Mouse (Mus musculus): ENCODE data around the gene 1700029P11Rik. TPM values are rescaled to one million over a fixed set of nuclear protein-coding genes. Genes with fewer than 3 reads are reported as not detected.

The 1700029P11Rik gene
- polyA plus RNA-seq (2012; rRNA removed) = not detected in 2 replicates

DNA sequence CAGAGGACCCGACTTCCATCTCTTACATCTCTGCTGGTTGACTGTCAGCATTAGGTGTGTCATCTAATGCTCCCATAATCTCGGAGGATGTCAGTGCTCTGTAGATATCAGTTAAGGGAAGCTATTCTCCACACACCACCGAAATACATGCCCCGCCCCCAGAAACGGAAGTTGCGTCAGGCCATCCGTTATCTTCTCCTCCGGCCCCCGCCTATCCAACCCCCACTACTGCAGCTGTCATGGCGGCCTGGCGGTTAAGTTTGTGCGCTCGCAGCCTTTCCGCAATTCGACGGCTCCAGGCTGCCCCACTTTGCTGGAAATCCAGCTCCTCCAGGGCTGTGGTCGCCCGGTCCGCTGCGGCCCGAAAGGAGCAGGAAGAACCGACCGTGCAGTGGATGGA lies at the start of gene 1700029P11Rik:
Gene 1700029P11Rik (plus strand): TSS at position 220 of the 400 bp plus-strand sequence.

GRCm38 (mm10) chr15:81936679-81937078 lies 43.7 kb upstream of the 1700029P11Rik start, which contains the start of gene Csdc2:
Csdc2 (plus strand) TSS chr15:81936759.

DNA sequence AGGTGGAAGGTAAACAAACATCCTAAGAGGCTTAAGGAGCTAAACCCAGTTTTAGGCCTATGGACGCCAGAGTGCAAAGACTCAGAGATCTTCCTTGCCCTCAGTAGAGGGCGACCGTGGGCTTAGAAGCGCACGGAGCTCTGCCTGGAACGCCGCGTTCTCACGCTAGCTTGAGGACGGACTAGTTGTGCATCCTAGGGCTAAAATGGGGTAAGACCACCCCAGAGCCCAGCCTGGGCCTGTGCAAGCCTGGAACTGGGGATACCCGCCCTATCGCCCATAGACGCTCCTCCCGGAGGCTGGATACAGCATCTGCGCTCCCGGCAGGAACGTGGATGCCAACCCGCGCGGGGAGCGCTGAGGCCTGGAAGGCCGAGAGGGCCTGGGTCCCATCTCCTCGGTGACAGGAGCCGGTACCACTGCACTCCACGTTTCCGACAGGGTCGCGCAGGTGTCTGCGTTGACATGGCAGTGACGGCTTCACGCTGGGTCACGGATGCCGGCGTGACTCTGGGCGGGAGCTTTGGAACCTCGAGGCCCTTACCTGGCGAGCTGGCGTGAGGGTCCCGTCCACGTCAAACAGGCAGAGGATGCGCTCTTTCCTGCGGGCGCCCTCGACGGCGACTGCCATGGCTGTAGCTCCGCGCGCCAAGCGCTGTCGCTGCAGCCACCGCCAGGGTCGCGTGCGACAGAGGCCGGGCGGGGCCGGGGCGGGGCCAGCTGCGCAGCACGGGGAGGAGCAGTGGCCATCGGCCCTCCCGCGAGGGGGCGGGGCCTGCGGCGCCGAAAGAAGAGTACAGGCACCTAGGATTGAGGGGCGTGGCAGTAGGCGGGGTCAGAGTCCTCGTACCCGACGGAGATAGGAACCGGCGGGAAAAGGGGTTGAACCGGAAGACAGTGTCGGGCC lies 19.9 kb upstream of the 1700029P11Rik start, which contains the start of gene Pmm1:
Gene Pmm1 (minus strand): TSS at position 760 of the 907 bp plus-strand sequence.

DNA sequence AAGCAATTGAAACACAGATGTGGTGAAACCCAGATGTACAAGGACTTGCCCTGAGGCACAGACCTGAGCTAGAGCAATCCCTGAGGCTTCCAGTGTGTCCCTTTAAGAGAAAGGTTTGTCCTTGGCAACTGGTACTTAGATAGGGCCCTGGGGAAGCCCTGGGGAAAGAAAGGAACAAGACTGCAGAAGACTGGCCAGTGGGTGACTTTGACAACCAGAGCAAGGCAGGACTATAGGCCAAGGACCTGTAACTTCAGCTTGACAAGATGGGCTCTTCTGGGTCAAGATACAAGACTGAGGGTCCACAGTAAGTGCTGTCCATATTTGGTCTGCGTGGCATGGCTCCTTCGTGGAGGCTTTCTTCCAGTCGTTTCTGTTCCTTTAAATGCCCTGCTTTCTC lies 7.3 kb downstream of the 1700029P11Rik start, which contains the start of gene Xrcc6:
Gene Xrcc6 (plus strand): TSS at position 190 of the 400 bp plus-strand sequence.

Other genes with a start within 250 kb of the 1700029P11Rik start
- 5.5 and 6.2 TPM in 2 replicates for gene Zc3h7b, start 235.5 kb upstream of the 1700029P11Rik start, polyA plus RNA-seq (2012; rRNA removed)
- 52.0 and 53.9 TPM in 2 replicates for gene Rangap1, start 235.0 kb upstream of the 1700029P11Rik start, polyA plus RNA-seq (2012; rRNA removed)
- gene Tef, start 178.1 kb upstream of the 1700029P11Rik start, polyA plus RNA-seq (2012; rRNA removed) = 5.4 and 5.6 TPM in 2 replicates
- 4.9 and 5.1 TPM in 2 replicates for gene Tob2, start 121.7 kb upstream of the 1700029P11Rik start, polyA plus RNA-seq (2012; rRNA removed)
- 68.4 and 75.6 TPM in 2 replicates for gene Phf5a, start 108.6 kb upstream of the 1700029P11Rik start, polyA plus RNA-seq (2012; rRNA removed)
- gene Aco2, start 108.2 kb upstream of the 1700029P11Rik start, polyA plus RNA-seq (2012; rRNA removed) = 76.9 and 83.5 TPM in 2 replicates
- 13.7 and 15.6 TPM in 2 replicates for gene Polr3h, start 54.3 kb upstream of the 1700029P11Rik start, polyA plus RNA-seq (2012; rRNA removed)
- 0.39 and 0.53 TPM in 2 replicates for gene Csdc2, start 43.8 kb upstream of the 1700029P11Rik start, polyA plus RNA-seq (2012; rRNA removed)
- 20.8 and 25.1 TPM in 2 replicates for gene Pmm1, start 19.6 kb upstream of the 1700029P11Rik start, polyA plus RNA-seq (2012; rRNA removed)
- 25.7 and 26.3 TPM in 2 replicates for gene Xrcc6, start 7.3 kb downstream of the 1700029P11Rik start, polyA plus RNA-seq (2012; rRNA removed)
- 8.6 and 10.6 TPM in 2 replicates for gene Desi1, start 53.3 kb downstream of the 1700029P11Rik start, polyA plus RNA-seq (2012; rRNA removed)
- gene Snu13, start 67.1 kb downstream of the 1700029P11Rik start, polyA plus RNA-seq (2012; rRNA removed) = 79.2 and 87.2 TPM in 2 replicates
- not detected in 2 replicates for gene 4930407I10Rik, start 78.6 kb downstream of the 1700029P11Rik start, polyA plus RNA-seq (2012; rRNA removed)
- not detected in 2 replicates for gene Mei1, start 89.5 kb downstream of the 1700029P11Rik start, polyA plus RNA-seq (2012; rRNA removed)
- gene Ccdc134, start 147.4 kb downstream of the 1700029P11Rik start, polyA plus RNA-seq (2012; rRNA removed) = 7.3 and 8.1 TPM in 2 replicates
- 26.1 and 27.1 TPM in 2 replicates for gene Srebf2, start 166.6 kb downstream of the 1700029P11Rik start, polyA plus RNA-seq (2012; rRNA removed)
- 0.11 and 0.16 TPM in 2 replicates for gene Shisa8, start 232.3 kb downstream of the 1700029P11Rik start, polyA plus RNA-seq (2012; rRNA removed)
- 0.46 and 0.47 TPM in 2 replicates for gene Tnfrsf13c, start 243.8 kb downstream of the 1700029P11Rik start, polyA plus RNA-seq (2012; rRNA removed)

Data from liver, embryonic 14 days (tissue).